Mouse (Mus musculus): ENCODE measurements at regions not wholly inside any gene's neighbourhood (a gene's known extent, or its start where the extent isn't known, plus 50 kb on each side); places are given as distances from the start of the nearest gene placed in this dataset.

GRCm38 (mm10) chr6:11849143-11849542 lies 58.2 kb downstream of the Ndufa4 start:
- ATAC-seq (replicated peaks; ENCODE audit: low FRiP score, low TSS enrichment, poor library complexity, severe bottlenecking), result peak; percentile 68; the same call in 1 of the 2 replicates

Measured in megakaryocyte-erythroid progenitor cell, adult 5-6 weeks (primary cell).